Mouse (Mus musculus) layer of hippocampus, postnatal 36 days (tissue): ENCODE measurements at regions not wholly inside any gene's neighbourhood (a gene's known extent, or its start where the extent isn't known, plus 50 kb on each side); places are given as distances from the start of the nearest gene placed in this dataset.

Experiments used
- DNase-seq, 2 experiments: peaks; one replicate each; pipeline ENCODE4 v3.0.0; 2022

DNA sequence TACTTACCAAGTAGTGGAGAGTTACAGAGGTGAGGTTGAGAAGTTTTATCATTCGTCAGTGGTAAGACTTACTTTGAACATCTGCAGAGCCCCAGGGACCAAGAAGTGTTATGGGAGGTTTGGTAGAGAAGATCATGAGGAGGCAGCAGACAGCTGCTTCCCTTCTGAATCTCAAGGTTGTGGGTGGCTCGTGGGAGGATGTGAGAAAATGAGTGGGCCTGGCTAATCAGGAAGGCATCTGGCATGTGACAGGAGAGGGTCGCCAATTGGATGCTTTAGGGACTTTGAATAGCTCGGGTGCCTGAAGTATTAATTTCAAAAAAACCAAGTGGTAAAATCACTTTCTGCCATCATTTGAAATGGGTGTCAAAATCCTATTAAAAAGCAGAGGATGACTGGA is 258.9 kb downstream of the Sqor start:
- peak; percentile 58 to 65 for DNase-seq

- DNase-seq = no peak
Measured at GRCm38 (mm10) chr2:123024380-123024779, 259.3 kb downstream of the Sqor start.

GRCm38 (mm10) chr2:123024976-123025585 is 260.0 kb downstream of the Sqor start:
- peak; percentile 45 to 56 for DNase-seq

DNA sequence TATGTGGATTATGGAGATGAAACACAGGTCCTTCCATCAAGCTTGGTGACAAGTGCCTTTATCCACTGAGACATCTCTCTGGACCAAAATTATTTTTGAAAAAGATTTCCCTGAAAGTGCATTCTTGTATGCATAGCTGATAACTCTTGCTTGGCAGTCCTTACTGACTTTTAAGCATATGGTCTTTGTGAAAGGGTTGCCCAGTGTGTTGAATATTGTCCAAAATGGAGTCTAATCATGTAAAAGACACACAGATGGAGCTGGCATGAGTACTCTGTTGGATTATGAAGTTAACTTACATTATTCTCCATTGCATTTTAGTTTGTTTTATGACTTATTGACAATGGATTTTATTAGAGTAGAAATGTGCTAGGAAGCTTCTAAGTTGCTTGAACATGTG is 282.3 kb downstream of the Sqor start:
- no peak for DNase-seq

- DNase-seq = no peak
Measured at GRCm38 (mm10) chr2:123064648-123065047, 299.6 kb downstream of the Sqor start.

DNA sequence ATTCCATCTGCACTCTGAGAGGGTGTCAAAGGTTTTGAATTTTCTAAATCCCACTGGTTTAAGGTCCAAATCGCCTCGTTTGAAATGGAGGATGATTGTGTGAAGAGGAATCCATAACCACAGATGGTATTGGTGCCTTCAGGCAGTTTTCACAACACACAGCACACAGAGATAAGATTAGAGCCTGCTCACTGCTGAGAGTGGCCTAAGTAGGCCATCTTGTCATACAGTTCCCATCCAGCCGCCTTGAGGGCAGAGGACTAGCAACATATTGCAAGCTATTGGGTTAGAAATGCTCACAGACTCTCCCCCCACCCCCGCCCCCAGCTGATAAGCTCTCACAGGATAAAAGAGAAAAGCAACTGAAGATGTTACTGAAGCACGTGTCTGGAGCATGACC is 303.8 kb downstream of the Sqor start:
- DNase-seq = no peak

GRCm38 (mm10) chr2:123072653-123073052 is 307.6 kb downstream of the Sqor start:
- no peak for DNase-seq

GRCm38 (mm10) chr2:123073476-123074085 is 308.5 kb downstream of the Sqor start:
- no peak for DNase-seq

DNA sequence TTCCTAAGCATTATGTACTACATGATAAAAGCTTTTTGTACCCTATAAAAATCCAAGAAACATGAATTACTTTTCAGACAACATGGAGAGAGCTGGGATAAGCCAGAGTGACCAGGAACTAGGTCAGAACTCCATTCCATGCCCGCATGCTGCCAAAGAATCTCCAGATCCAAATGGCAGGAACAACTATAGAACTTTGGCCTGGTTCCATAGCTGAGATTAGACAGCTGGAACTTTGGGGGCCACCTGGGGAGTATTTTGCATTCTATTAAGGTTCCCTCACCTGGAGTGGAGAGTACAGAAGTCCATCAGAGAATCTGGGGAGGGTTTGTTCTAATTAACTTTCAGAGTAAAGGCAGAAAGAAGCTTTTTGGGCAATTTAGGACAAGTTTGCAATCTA is 327.7 kb downstream of the Sqor start:
- DNase-seq = no peak

DNA sequence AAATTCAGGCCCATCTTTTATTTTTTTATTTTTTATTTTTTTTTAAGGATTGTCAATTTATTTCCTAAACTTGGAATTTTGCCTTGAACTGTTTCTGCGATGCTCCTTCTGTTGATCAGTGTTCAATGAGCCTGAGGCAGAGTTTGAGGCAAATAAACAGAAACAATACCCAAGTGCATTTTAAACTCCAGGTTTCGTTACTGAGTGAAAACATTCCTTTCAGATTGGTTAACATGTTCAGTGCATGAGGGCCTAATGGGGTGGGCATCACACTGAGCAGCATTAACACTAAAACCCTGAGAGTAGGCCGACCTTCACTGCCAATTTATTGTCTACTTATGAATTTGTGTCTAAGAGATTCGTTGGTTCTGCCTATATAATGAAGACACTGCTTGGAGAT is 338.5 kb downstream of the Sqor start:
- no peak for DNase-seq

GRCm38 (mm10) chr2:123131496-123131895 is 366.5 kb downstream of the Sqor start:
- DNase-seq = no peak

DNA sequence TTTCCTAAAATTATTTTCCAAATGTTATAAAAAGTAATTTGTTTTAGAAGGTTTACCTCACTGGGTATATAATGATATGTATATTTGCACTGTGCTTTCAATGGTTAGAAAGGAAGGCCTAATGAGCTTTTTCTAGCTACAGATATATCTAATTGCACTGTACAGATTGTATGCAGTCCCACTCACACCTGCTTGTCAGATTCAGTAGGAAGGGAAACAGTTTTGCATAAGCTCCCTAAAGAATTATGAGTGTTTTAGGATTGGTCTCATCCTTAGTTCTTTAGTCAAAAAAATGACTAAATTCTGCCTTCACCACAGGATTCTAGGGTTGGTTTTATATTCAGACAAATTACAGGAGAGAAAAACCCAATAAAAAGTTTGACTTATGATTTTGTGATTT is 388.1 kb downstream of the Sqor start:
- no peak for DNase-seq

DNA sequence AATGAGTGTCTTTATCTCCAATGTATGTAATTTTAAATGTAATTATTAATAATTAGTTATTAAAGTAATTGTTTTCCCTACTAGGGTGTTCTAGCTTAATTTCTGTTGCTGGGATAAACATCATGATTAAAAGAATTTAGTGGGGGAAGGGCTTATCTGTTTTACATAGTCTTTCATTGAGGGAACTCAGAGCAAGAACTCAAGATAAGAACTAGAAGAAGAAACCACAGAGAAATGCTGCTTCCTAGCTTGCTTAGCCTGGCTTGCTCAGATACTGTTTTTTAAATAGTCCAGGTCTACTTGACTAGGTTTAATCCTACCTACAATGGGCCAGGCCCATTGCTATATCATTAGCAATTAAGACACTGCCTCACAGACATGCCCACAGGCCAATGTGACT is 400.3 kb downstream of the Sqor start:
- no peak for DNase-seq

DNA sequence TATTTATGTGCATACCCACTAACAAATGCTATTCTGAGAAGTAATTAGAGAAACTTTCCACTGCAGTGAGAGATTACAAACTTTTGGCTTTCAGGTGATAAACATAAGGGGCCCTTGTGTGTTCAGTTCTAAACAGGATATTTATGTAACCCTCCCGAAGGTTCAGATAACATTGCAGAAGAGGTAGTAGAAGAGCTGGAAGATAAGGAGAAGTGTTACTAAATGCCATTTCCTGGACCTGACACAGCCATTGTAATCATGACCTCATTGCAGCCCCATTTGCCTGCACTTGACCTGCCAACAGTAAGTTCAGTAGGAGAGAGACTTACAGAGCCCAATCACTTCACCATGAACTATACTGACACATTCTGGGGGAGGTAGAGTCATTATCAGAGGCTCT is 405.6 kb downstream of the Sqor start:
- DNase-seq = no peak

DNA sequence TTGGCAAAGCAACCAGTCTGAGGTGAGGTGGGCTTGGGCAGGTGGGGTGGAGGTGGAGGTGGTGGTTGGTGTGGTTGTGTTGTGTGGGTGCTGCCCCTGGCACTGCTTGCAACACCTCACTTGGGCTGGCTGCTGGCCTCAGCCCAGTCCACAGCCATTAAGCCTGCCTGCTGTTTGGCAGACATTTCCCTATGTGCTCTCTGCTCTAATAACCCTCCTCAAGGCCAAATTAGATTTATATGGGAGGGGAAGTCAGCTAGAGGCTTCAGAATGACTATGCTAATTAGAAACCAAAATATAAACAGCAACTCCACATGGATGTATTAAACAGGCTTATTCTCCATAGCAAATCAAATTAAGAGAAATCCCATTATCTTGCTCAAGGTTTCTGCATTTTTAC is 417.2 kb downstream of the Sqor start:
- DNase-seq = no peak

- DNase-seq = no peak
Measured at GRCm38 (mm10) chr2:123190795-123191582, 426.0 kb downstream of the Sqor start.

DNA sequence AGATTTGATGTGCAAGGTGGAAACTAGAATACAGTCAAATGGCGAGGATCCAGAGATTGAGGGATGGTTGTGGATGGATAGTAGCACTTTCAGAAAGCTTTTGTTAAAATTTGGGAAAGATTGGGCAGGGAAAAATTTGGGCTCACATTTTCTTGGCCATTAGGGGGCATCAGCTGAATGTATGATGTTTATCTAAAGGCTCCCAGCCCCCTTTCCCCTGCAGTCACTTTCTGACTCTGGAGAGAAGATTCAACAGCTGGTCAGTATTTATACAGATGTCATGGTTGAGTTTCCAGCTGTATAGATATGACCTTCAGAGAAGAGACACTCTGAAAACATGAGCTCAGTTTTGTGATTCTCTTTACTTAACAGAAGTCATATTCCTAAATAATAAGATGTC is 429.5 kb downstream of the Sqor start:
- peak in 1 of 2 experiments; percentile 4 for DNase-seq
